Mouse (Mus musculus) hindbrain, embryonic 12.5 days (tissue): ENCODE data around the gene Sirt4. TPM values are rescaled to one million over a fixed set of nuclear protein-coding genes. Genes with fewer than 3 reads are reported as not detected.

Source experiments
- ATAC-seq: fragments of 200-750 bp; cut with Nextera tagmentation; 2 replicates; pipeline ENCODE4 v1.8.0; 2017; ENCODE audit warnings: moderate TSS enrichment; ENCODE audit not compliant: low FRiP score
- H3K27ac ChIP-seq: fragments of 300-500 bp; sonication (generic); 2 replicates; pipeline ENCODE4 v1.5.1; 2016; ENCODE audit warnings: mild to moderate bottlenecking
- H3K27me3 ChIP-seq: fragments of 300-500 bp; sonication (generic); 2 replicates; pipeline ENCODE4 v1.6.1; 2016; ENCODE audit warnings: mild to moderate bottlenecking
- H3K36me3 ChIP-seq: fragments of 300-500 bp; sonication (generic); 2 replicates; pipeline ENCODE4 v1.6.1; 2016; ENCODE audit warnings: mild to moderate bottlenecking
- H3K4me1 ChIP-seq: fragments of 300-500 bp; sonication (generic); 2 replicates; pipeline ENCODE4 v1.6.1; 2016
- H3K4me2 ChIP-seq: fragments of 300-500 bp; sonication (generic); replicated peaks from 2 replicates; pipeline ENCODE4 v1.6.1; 2016; ENCODE audit warnings: mild to moderate bottlenecking
- H3K4me3 ChIP-seq: fragments of 300-500 bp; sonication (generic); 2 replicates; pipeline ENCODE4 v1.5.1; 2016; ENCODE audit warnings: mild to moderate bottlenecking
- H3K9ac ChIP-seq: fragments of 300-500 bp; sonication (generic); 2 replicates; pipeline ENCODE4 v1.6.1; 2016; ENCODE audit warnings: mild to moderate bottlenecking, moderate library complexity
- H3K9me3 ChIP-seq: fragments of 300-500 bp; sonication (generic); replicated peaks from 2 replicates; pipeline ENCODE4 v1.6.1; 2016; ENCODE audit warnings: mild to moderate bottlenecking
- WGBS: fragments of 180-500 bp; shearing (Covaris S2); methylation state at CpG from one replicate; pipeline ENCODE4 v1.1.7; 2016; 5-methylcytosine and 5-hydroxymethylcytosine counted together
- polyA plus RNA-seq: library from polyadenylated mRNA; unstranded; fragments of >200 nt; fragmentation: Nextera tagmentation; extraction: Ambion mirVana; gene quantifications from 2 replicates; pipeline ENCODE4 v1.2.1, GENCODE M21; 2016

Sirt4 gene
- polyA plus RNA-seq, 1 experiment from 2014 or later, result 24.7 TPM

- Histone ChIP-seq H3K4me1 (peaks cover 12% of the 10 kb centered on the region), H3K9me3 (no peaks in the 10 kb centered on the region), H3K27me3 (peaks cover 4% of the 10 kb centered on the region; the same call in 1 of the 2 replicates), H3K4me2 (no peak overlapping the region), H3K36me3 (no peaks in the 10 kb centered on the region), H3K4me3 (no peak overlapping the region), H3K9ac (no peak overlapping the region), H3K27ac (no peak overlapping the region)
- ATAC-seq, result no peak
- 74% methylated on average over 22 of the region's 22 CpGs for WGBS
Measured at GRCm38 (mm10) chr5:115474174-115474828, 10.2 kb downstream of the Sirt4 start.

GRCm38 (mm10) chr5:115473191-115473590 is 11.3 kb downstream of the Sirt4 start:
- Histone ChIP-seq H3K4me2 (no peak overlapping the region), H3K36me3 (no peaks in the 10 kb centered on the region), H3K4me1 (peaks cover 12% of the 10 kb centered on the region), H3K9me3 (no peaks in the 10 kb centered on the region), H3K9ac (no peak overlapping the region), H3K4me3 (no peak overlapping the region), H3K27ac (no peak overlapping the region), H3K27me3 (peaks cover 3% of the 10 kb centered on the region; the same call in 1 of the 2 replicates)
- no peak for ATAC-seq
- 74% methylated on average over 10 of the region's 10 CpGs for WGBS

DNA sequence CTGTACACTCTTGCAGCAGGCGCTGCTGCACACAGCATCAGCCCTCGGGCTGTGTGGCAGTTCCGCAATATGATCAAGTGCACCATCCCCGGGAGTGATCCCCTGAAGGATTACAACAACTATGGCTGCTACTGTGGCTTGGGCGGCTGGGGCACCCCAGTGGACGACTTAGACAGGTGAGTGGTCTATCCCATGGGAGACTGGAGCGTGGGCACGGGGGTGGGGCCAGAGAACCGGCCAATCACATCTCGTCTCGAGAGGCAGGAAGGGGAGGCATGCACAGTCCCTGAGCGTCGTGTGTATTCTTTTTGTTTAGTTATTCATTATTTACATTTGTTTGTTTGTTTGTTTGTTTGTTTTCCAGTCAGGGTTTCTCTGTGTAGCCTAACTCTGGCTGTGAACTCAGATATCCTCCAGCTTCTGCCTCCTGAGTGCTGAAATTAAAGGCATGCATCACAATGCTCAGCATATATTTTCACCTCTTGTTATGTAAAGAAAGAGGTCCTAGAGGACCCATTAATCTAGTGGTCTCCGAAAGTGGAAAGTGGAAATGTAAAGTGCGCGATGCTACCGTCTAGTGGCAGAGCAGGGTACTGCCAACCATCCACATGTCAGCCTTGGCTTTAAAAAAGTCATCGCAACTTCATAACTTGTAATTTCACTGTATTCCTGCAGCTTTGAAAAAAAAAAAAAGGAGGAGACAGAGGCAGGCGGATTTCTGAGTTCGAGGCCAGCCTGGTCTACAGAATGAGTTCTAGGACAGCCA is 13.6 kb downstream of the Sirt4 start:
- Histone ChIP-seq H3K4me3 (no peak overlapping the region), H3K4me2 (peak overlapping the region; percentile 19; the same call in 1 of the 2 replicates), H3K4me1 (peaks cover 9% of the 10 kb centered on the region), H3K27me3 (peaks cover 3% of the 10 kb centered on the region; the same call in 1 of the 2 replicates), H3K27ac (no peak overlapping the region), H3K36me3 (no peaks in the 10 kb centered on the region), H3K9ac (no peak overlapping the region), H3K9me3 (no peaks in the 10 kb centered on the region)
- 35% methylated on average over 20 of the region's 20 CpGs for WGBS
- ATAC-seq, result 0 out of 2 replicates have a peak, but pooled peaks have one; percentile 32

DNA sequence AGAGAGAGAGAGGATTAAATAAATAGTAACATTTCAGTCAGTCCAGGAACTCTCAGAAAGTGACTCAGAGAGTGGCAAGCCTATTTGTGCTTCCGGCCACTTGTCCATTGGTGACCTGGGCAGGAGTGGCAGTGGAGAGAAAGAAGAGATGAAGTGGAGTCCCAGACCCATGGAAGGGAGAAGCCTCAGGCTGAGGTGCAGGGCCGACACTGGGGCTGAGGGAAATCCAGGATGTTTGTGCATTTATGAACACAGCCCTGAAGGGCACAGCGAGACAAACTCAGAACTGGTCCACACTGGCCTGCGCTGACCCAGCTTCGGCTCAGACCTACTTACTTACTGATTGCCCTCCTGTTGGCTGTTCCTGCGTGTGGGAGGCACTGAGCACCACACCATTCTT is 14.7 kb downstream of the Sirt4 start:
- Histone ChIP-seq H3K27ac (no peak overlapping the region), H3K4me1 (peaks cover 5% of the 10 kb centered on the region)
- WGBS, result 59% methylated on average over 6 of the region's 6 CpGs

DNA sequence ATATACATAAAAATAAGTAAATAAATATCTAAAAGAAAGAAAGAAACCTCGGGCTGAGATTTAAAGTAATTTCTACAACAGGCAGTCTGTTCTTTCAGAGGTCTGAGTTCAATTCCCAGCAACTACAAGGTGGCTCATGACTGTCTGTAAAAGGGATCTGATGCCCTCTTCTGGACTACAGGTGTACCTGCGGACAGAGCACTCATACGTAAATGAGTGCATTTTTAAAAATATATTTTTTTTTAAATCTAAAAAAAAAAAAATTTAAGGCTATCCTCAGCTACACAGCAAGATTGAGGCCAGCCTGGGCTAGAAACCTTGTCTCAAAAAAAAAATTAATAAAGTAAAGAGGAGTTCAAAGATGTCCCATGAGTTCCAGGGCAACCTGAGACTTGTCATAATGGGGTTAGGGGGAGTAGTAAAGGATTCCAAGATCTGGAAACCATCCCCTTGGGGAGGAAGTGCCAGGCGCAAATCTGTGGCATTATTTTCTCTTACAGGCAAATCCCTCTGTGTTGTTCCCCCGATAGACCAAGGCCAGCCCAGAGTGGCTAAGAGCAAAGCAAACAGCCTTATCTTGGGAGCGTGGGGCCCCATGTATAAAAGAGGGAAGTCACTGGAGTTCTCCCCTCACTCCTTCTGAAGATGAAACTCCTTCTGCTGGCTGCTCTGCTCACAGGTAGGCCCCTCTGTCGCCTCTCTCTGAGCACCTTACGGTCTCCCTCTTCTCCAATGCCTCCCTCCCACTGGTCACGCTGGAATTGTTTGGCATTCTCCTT is 18.7 kb downstream of the Sirt4 start, which contains the start of gene Pla2g1b:
Pla2g1b (plus strand) TSS at position 621 of the 779 bp plus-strand sequence.
- no peak within 1 kb of the TSS for H3K9ac ChIP-seq
- H3K27ac ChIP-seq, result no peak within 1 kb of the TSS
- 49% methylated on average over 9 of the region's 9 CpGs for WGBS
- no peak for ATAC-seq
- H3K9me3 ChIP-seq, result no peaks in the 10 kb centered on the region
- peaks cover 3% of the 10 kb centered on the region; the same call in 1 of the 2 replicates for H3K27me3 ChIP-seq
- H3K4me1 ChIP-seq, result peaks cover 3% of the 10 kb centered on the region
- no peak within 1 kb of the TSS for H3K4me3 ChIP-seq
- H3K36me3 ChIP-seq, result no peaks in the 10 kb centered on the region
- H3K4me2 ChIP-seq, result no peak within 1 kb of the TSS

More for the DNA sequence above, 14.7 kb downstream of the Sirt4 start:
- Histone ChIP-seq H3K27me3 (peaks cover 3% of the 10 kb centered on the region; the same call in 1 of the 2 replicates), H3K4me3 (no peak overlapping the region), H3K4me2 (no peak overlapping the region), H3K36me3 (no peaks in the 10 kb centered on the region), H3K9ac (no peak overlapping the region), H3K9me3 (no peaks in the 10 kb centered on the region)
- ATAC-seq, result no peak

GRCm38 (mm10) chr5:115464408-115465115 is 20.0 kb downstream of the Sirt4 start:
- no peaks in the 10 kb centered on the region for H3K27me3 ChIP-seq
- no peak overlapping the region for H3K4me3 ChIP-seq
- H3K27ac ChIP-seq, result no peak overlapping the region
- H3K9ac ChIP-seq, result no peak overlapping the region
- ATAC-seq, result no peak
- no peaks in the 10 kb centered on the region for H3K9me3 ChIP-seq
- 75% methylated on average over 18 of the region's 18 CpGs for WGBS
- H3K4me1 ChIP-seq, result no peaks in the 10 kb centered on the region
- H3K36me3 ChIP-seq, result no peaks in the 10 kb centered on the region
- H3K4me2 ChIP-seq, result no peak overlapping the region

GRCm38 (mm10) chr5:115458918-115459317 is 25.6 kb downstream of the Sirt4 start:
- WGBS, result 74% methylated on average over 13 of the region's 13 CpGs
- no peak for ATAC-seq

DNA sequence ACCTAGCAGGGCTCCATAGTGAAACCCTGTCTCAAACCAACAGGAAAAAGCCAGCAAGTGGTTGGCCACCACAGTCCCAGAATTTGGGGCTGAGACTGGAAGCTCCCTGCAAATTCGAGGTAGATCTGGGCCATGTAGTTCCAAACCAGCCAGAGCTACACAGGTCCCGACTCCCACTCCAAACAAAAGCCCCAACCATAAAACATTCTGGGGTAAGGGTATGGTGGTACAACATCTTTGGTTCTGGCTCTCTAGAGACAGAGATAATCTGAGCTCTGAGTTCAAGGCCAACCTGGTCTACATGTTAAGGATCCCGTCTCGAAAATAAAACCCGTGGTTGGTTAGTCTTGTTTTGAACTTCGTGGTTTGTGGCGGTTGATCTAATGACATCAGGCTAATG is 28.7 kb downstream of the Sirt4 start:
- H3K4me2 ChIP-seq, result no peak overlapping the region
- no peak for ATAC-seq
- peaks cover 41% of the 10 kb centered on the region for H3K36me3 ChIP-seq
- no peaks in the 10 kb centered on the region for H3K27me3 ChIP-seq
- H3K9ac ChIP-seq, result no peak overlapping the region
- no peak overlapping the region for H3K4me3 ChIP-seq
- H3K27ac ChIP-seq, result no peak overlapping the region
- H3K4me1 ChIP-seq, result no peaks in the 10 kb centered on the region; the same call in 1 of the 2 replicates
- 81% methylated on average over 7 of the region's 7 CpGs for WGBS
- no peaks in the 10 kb centered on the region for H3K9me3 ChIP-seq

More at GRCm38 (mm10) chr5:115458918-115459317, 25.6 kb downstream of the Sirt4 start:
- Histone ChIP-seq H3K27ac (no peak overlapping the region), H3K4me2 (no peak overlapping the region), H3K9me3 (no peaks in the 10 kb centered on the region), H3K4me1 (no peaks in the 10 kb centered on the region; the same call in 1 of the 2 replicates), H3K4me3 (no peak overlapping the region), H3K27me3 (no peaks in the 10 kb centered on the region), H3K36me3 (peaks cover 11% of the 10 kb centered on the region), H3K9ac (no peak overlapping the region)

GRCm38 (mm10) chr5:115454422-115455090 is 30.0 kb downstream of the Sirt4 start:
- H3K27ac ChIP-seq, result peak overlapping the region; percentile 3; the same call in 1 of the 2 replicates
- WGBS, result 82% methylated on average over 12 of the region's 12 CpGs

DNA sequence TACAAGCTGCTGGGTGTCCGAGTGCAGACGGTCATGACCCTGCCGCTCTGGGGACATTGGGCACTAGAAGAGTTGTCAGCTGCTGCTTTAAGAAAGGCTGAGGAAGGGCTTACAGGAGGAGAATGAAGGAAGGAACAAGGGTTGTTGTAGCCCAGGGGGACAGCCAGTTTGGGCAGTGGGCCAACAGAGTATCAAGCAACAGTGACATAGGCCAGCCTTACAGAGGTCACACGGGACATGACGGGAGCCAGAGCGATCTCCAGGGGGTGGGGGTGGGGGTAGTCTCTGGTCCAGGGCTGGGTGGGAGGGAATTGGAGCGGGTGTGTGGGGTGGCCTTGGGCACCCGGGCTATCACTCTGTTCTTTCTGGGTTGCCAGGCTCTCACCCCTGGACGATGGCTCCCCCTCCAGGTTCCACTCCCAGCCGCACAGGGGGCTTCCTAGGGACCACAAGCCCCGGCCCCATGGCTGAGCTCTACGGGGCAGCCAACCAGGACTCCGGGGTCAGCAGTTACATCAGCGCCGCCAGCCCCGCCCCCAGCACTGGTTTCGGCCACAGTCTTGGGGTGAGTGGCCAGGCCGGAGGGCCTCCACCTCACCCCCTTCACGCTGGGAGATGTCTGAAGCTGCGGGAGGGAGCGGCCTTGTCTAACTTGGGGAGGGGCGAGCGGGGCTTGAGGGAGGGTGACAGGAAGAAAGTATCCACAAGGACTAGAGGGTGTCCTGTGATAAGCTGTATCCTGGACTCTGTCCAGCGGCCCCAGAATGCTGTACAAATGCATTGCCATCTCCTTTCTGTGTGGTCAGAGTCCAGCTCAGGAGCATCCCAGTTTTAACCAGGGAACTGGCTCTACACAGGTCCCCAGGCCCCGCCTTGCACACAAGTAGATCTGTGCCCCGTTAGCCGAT is 33.9 kb downstream of the Sirt4 start:
- Histone ChIP-seq H3K36me3 (peaks cover 93% of the 10 kb centered on the region), H3K4me1 (no peaks in the 10 kb centered on the region; the same call in 1 of the 2 replicates), H3K9ac (no peak overlapping the region), H3K4me3 (no peak overlapping the region), H3K27ac (peak overlapping the region; percentile 24; the same call in 1 of the 2 replicates), H3K9me3 (no peaks in the 10 kb centered on the region), H3K4me2 (no peak overlapping the region), H3K27me3 (no peaks in the 10 kb centered on the region)
- ATAC-seq, result peak; percentile 17; the same call in 1 of the 2 replicates
- WGBS, result 92% methylated on average over 27 of the region's 27 CpGs

More at GRCm38 (mm10) chr5:115454422-115455090, 30.0 kb downstream of the Sirt4 start:
- ATAC-seq, result no peak
- no peak overlapping the region for H3K9ac ChIP-seq
- no peak overlapping the region for H3K4me2 ChIP-seq
- no peaks in the 10 kb centered on the region; the same call in 1 of the 2 replicates for H3K4me1 ChIP-seq
- H3K36me3 ChIP-seq, result peaks cover 54% of the 10 kb centered on the region
- no peaks in the 10 kb centered on the region for H3K27me3 ChIP-seq
- no peak overlapping the region for H3K4me3 ChIP-seq
- H3K9me3 ChIP-seq, result no peaks in the 10 kb centered on the region
